Mouse (Mus musculus) frontal cortex, adult 2 months (tissue): ENCODE data around the gene Rufy4. TPM values are rescaled to one million over a fixed set of nuclear protein-coding genes. Genes with fewer than 3 reads are reported as not detected.
"Not testable (repeated sequence)": the region's sequence is repeated elsewhere in the genome, so short reads cannot be mapped to it uniquely, and the experiment has no call there.

ENCODE experiments used
- DNase-seq, 2 experiments: peaks; one replicate each; pipeline ENCODE4 v3.0.0; 2022; ENCODE audit warnings: low spot score in 1 of 2; ENCODE audit errors: extremely low spot score in 1 of 2
- polyA plus RNA-seq: library from polyadenylated mRNA; depleted of rRNA; stranded (reverse); fragments of >200 nt; gene quantifications from 2 replicates; pipeline ENCODE4 v1.2.3, GENCODE M21; 2012

Rufy4 gene
- polyA plus RNA-seq, 1 experiment = 0.08 TPM

GRCm38 (mm10) chr1:74139415-74139814 is 14.1 kb downstream of the Rufy4 start:
- DNase-seq = no peak

- DNase-seq = no peak
These were observed 16.4 kb downstream of the Rufy4 start for GRCm38 (mm10) chr1:74141781-74142180.

- no peak for DNase-seq
These were observed 24.0 kb downstream of the Rufy4 start for GRCm38 (mm10) chr1:74149106-74149885.

- DNase-seq = no peak
These were observed 24.8 kb downstream of the Rufy4 start for GRCm38 (mm10) chr1:74150101-74150500.

- no peak for DNase-seq
These were observed 25.8 kb downstream of the Rufy4 start for GRCm38 (mm10) chr1:74151091-74151490.

- no peak for DNase-seq
These were observed 28.3 kb downstream of the Rufy4 start, which contains the start of gene Cxcr2 for GRCm38 (mm10) chr1:74153461-74154184. TSS of gene Cxcr2 (plus strand) at chr1:74153989.

GRCm38 (mm10) chr1:74155435-74156012 is 30.2 kb downstream of the Rufy4 start:
- DNase-seq = no peak

- DNase-seq = no peak
These were observed 31.1 kb downstream of the Rufy4 start for GRCm38 (mm10) chr1:74156381-74156910.

- DNase-seq = not testable (repeated sequence)
These were observed 34.3 kb downstream of the Rufy4 start for GRCm38 (mm10) chr1:74159613-74160012.

- no peak for DNase-seq
These were observed 34.7 kb downstream of the Rufy4 start for GRCm38 (mm10) chr1:74160036-74160435.

GRCm38 (mm10) chr1:74167136-74167535 is 41.8 kb downstream of the Rufy4 start:
- DNase-seq = no peak

GRCm38 (mm10) chr1:74169721-74170120 is 44.4 kb downstream of the Rufy4 start:
- no peak for DNase-seq

- DNase-seq = no peak
These were observed 47.4 kb downstream of the Rufy4 start for GRCm38 (mm10) chr1:74172722-74173121.

- DNase-seq = no peak
These were observed 50.4 kb downstream of the Rufy4 start for GRCm38 (mm10) chr1:74175731-74176130.

- DNase-seq = no peak
These were observed 53.3 kb downstream of the Rufy4 start for GRCm38 (mm10) chr1:74178618-74179017.

GRCm38 (mm10) chr1:74179624-74180408 is 54.5 kb downstream of the Rufy4 start:
- DNase-seq = no peak

- no peak for DNase-seq
These were observed 56.1 kb downstream of the Rufy4 start for GRCm38 (mm10) chr1:74181462-74181861.

- no peak for DNase-seq
These were observed 57.7 kb downstream of the Rufy4 start for GRCm38 (mm10) chr1:74183006-74183405.

GRCm38 (mm10) chr1:74190471-74190870 is 65.1 kb downstream of the Rufy4 start:
- no peak for DNase-seq

- DNase-seq = no peak
These were observed 67.4 kb downstream of the Rufy4 start for GRCm38 (mm10) chr1:74192711-74193110.
